Mouse (Mus musculus) erythroblast, embryonic 14.5 days (primary cell): Measurements from ENCODE around the gene Rbp1.

ENCODE experiments used
- GATA1 ChIP-seq: IDR thresholded peaks from 2 replicates; pipeline ENCODE4 v1.6.1; 2012; ENCODE audit warnings: low read length, inconsistent platforms, mixed read lengths
- TAL1 ChIP-seq: IDR thresholded peaks from 3 replicates; pipeline ENCODE4 v1.6.1; 2012; ENCODE audit warnings: low read length, inconsistent platforms, mixed read lengths

DNA sequence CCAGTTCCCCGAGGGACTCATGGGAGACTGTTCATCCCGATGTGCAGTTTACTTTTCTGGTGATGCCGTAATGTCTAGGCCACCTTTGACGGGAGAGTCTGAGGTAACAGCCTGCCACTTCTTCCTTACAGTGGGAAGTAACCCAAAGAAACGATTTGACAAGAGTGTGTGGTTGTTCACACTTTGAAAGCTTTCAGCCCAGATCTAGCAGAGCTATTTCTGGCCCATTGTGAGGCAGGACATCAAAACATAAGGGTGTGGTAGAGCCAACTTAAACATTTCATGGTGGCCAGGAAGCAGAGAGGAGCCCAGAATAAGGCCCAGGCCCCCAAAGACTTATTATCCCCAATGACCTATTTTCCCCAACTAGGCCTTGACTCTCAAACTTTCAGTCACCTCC is 21.1 kb upstream of the Rbp1 start:
- TF ChIP-seq GATA1 (no peak), TAL1 (no peak)
